Mouse (Mus musculus) ovary, postnatal 36 days (tissue): ENCODE data around the gene Rassf5.

Source experiments
- DNase-seq: peaks from one replicate; pipeline ENCODE4 v3.0.0; 2022; ENCODE audit warnings: low spot score, mixed read lengths

The Rassf5 gene

GRCm38 (mm10) chr1:131208081-131208480, 37.0 kb downstream of the Rassf5 start:
- DNase-seq = no peak

DNA sequence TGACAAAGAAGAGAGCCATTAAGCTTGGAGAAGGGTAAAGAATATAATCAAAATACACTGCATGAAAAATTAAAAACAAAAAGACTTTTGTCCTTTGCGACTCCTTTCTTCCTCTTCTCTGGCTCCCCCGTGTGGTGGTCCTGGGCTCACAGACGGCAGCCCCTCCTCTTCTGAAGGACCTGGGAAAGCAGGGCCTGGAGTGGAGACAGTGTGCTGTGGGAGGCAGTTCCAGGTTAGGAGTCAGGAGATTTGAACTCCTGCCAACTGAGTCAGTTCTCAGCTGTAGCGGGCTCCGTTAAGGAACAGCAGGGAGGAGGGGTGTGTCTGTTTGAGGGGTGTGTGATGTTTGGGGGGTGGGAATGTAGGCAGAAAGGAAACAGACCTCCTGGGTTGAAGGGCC, 37.5 kb downstream of the Rassf5 start:
- peak; percentile 79 for DNase-seq

GRCm38 (mm10) chr1:131206342-131206741, 38.7 kb downstream of the Rassf5 start:
- DNase-seq = no peak

GRCm38 (mm10) chr1:131204461-131204860, 40.6 kb downstream of the Rassf5 start:
- DNase-seq = no peak

DNA sequence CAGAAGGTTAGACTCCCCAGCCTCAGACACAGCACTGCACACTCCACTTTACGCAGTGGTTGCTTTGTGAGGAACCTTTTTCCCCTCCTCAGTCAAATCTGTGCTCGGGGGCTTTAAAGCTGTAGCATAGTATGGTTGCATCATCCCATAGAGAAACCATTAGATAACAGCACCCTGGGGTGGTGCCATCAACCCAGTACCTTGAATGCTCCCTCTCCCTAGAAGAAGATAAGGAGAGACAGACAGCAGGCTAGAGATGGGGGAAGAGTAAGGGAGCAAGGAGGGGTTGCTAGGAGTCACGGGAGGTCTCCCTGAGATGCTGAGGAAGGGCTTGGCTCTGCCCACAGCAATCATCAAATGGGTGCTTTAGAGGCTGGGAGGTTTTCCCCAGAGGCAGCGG, 43.7 kb downstream of the Rassf5 start:
- no peak for DNase-seq

DNA sequence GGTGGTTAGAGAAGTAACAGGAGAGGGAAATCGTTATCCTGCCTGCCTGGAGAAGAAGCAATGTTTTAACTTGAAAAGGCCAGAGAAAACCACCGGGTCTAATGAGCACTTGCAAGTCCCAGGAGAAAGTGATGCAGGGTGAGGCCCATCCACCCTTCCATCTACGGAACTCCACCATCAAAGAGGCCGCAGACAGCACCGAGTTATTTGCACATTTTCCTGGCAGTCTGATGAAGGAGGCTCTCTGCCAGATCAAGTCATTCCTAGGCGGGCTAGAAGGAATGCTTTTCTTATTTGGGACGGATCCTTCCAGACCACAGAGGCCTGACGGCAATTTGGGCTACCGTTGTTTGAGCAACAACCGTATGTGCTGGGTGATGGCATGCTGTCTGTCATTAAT, 44.5 kb downstream of the Rassf5 start:
- DNase-seq = no peak

- DNase-seq = peak; percentile 31
These were observed 45.1 kb downstream of the Rassf5 start for GRCm38 (mm10) chr1:131199976-131200375.

DNA sequence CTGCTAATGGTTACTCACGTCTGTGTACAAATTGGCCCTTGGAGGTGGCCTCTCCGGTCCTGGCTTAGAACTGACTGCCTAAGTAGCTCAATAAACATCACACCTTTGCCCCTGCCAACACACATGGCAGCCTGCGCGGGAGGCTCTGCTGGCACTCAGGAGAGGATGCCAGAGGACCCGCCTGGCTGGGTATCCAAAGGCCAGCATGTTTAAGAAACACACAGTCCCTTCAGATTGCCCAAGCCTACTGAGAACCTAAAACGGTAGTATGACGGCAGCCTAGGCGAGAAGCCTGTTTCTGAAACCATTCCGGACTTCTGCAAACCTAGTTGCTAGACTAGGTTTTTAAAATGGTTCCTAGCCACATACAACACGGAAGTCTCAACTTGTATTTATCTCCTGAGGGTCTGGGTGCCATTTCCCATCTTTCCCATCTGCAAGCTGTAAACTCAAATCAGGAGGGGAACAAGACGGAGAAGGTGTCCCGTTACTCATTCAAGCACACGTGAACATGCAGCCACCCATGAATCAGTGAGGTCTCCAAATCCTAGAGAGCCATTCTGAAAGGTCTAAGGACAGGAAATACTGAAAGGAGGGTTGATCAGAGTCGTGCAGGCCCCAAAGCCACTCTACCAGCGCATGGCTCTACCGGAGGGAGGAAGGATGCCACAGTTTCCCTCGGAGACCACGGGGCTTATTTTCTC, 45.8 kb downstream of the Rassf5 start:
- DNase-seq = no peak

DNA sequence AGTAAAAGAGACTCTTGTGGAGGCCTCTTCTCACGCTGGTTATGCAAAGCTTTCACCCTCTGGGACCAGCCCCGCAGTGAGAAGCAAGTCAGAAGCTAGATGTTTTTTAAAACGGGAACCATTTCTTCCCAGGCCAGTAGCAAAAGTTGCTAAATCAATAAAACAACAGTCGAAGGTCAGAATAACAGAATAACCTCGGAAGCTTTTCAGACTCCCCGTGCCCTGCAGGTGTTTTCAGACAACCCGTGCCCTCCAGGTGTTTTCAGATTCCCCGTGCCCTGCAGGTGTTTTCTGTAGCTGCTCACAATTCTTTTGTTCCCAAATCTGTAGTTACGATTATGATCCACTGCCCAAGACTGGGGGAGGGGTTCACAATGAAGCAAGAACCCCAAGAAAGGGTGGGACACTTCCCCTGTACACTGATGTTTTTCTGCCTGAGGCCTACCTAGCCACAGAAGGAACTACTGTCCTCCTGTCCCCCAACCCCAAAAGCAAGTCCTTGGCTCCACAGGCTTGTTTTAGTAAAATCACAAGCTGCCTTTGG, 46.6 kb downstream of the Rassf5 start:
- no peak for DNase-seq

GRCm38 (mm10) chr1:131196107-131196506, 49.0 kb downstream of the Rassf5 start:
- DNase-seq = peak; percentile 14

GRCm38 (mm10) chr1:131195653-131196052, 49.4 kb downstream of the Rassf5 start:
- peak; percentile 19 for DNase-seq

- no peak for DNase-seq
These were observed 51.3 kb downstream of the Rassf5 start for GRCm38 (mm10) chr1:131193746-131194145.

GRCm38 (mm10) chr1:131188655-131189054, 56.4 kb downstream of the Rassf5 start:
- DNase-seq = no peak

DNA sequence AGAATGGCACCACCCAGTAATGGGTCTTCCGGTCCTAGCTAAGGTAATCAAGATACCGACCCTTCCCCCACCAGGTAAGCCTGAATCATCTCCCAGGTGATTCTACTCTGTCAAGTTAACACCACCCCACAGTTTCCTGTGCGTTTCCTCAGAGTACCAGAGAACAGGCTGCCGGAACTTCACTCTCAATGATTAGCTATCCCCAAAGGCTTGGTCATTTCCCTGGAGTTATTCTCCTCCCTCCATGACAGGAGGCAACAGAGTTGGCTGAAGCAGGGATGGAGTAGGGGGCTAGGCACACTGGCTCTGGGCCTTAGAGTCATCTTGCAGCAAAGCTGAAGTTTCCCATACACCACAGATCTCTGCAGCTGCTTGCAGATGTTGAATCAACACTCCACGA, 57.2 kb downstream of the Rassf5 start:
- DNase-seq = no peak

- no peak for DNase-seq
These were observed 58.1 kb downstream of the Rassf5 start for GRCm38 (mm10) chr1:131186995-131187394.

DNA sequence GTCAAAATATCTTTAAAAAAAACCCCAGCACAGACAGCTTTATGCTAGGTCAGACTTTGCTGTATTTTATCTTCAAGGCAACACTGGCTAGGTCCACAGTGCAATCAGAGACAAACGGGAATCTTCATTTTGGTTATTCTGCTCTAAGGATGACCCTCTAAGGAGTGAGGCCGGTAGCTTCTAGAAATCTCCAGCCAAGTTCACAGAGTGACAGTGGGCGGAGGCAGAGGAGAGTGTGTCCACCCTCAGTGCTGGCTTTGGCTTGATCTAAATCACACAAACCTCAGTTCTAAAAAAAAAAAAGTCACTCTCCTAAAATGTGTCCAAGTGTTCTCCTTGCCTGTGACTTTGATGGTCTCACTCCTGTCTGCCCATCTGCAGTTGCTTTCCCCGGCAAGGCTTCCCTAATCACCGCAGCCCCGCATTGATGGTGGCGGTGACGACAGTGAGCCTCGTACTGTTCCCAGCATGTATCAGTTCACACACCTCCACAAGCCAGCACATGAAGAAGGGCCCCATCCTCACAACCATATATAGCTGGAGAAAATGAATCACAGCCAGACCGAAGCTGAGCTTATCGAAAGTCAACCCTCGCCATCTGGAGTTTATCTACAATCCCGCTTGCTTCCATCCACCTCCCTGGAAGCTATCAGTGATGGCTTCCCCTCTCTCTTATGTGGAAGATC, 59.1 kb downstream of the Rassf5 start:
- no peak for DNase-seq

DNA sequence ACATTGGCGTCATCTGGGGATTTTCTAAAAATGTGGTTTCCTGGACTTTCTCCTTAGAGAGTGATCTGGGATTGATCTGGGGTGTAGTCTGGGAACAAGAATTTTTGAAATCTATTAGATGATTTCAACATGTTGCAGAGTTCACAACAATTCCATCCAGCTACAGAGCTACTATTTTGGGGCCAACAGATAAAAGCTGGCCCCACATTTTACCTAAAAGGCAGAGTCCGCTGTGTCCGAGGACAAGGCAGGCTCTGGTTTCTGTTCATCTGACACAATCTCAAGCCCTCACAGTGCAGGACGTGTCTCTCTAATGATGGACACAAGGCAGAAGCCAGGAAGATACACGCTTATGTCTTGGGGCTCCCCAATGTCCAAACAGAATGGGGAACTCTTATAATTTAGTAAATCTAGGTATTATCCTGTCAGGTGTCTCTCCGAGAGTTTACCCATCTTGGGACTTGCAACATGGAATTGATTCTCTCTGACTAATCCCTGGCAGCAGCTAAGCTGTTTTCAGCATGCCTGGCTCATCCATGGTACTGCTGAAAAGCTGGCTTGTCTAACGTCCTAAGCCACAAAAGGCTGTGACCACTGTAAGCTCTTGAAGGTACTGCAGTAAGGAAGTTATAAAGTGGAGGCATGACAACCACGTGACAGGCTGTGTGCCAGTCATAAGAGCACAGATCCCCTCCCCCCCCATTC, 60.0 kb downstream of the Rassf5 start:
- DNase-seq = no peak

DNA sequence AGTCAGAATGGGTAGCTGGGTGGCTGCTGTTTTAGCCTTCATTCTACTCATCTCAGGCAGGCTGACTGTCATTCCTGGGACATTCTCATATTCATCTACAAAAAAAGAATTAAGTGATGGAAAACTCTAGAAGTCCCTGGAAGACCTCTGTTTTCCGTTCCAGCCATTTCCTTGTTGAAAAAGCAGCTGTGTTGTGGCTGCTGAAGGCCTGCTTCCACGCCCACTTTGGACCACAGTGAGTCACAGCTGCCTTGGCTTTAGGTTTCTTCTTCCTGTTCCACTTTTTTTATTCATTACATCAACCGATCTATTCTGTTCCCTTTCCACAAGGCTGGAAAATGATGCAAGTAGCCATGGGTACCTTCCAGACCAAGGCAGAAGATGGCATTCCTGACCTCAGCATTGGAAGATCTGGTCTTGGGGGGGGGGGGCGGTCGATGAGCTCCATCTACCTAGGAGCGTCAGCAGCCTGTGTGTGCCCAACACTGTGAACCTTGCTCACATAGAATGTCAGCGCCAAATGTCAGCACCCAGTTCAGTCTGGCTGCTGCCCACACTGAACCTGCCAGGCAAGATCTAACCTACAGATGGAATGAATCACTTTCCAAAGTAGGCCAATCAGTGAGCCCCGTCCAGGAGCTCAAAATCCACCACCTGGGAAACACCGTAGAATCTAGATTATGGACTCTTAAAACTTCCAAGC, 60.7 kb downstream of the Rassf5 start:
- no peak for DNase-seq

- no peak for DNase-seq
These were observed 61.9 kb downstream of the Rassf5 start for GRCm38 (mm10) chr1:131183201-131183600.

GRCm38 (mm10) chr1:131181642-131182527, 63.2 kb downstream of the Rassf5 start:
- peak; percentile 79 for DNase-seq

GRCm38 (mm10) chr1:131180386-131180785, 64.7 kb downstream of the Rassf5 start:
- DNase-seq = no peak
